Mouse (Mus musculus) mouse embryonic stem cell (cell line): ENCODE results near the gene Ifnk.

ENCODE experiments used
- in situ Hi-C, 2 experiments: fragments of 300-500 bp; cut with MboI; formaldehyde crosslinking; loops; 1 replicate in 1 of 2; 3 replicates in 1 of 2; pipeline ENCODE4 v1.14.3; 2019 to 2020; ENCODE audit warnings: low sequenced_read_pairs in 2 of 2, low pct_unique_long_range_greater_than_20kb in 1 of 2, mixed read lengths in 1 of 2; ENCODE audit not compliant: unreplicated experiment in 1 of 2

Gene Ifnk

DNA sequence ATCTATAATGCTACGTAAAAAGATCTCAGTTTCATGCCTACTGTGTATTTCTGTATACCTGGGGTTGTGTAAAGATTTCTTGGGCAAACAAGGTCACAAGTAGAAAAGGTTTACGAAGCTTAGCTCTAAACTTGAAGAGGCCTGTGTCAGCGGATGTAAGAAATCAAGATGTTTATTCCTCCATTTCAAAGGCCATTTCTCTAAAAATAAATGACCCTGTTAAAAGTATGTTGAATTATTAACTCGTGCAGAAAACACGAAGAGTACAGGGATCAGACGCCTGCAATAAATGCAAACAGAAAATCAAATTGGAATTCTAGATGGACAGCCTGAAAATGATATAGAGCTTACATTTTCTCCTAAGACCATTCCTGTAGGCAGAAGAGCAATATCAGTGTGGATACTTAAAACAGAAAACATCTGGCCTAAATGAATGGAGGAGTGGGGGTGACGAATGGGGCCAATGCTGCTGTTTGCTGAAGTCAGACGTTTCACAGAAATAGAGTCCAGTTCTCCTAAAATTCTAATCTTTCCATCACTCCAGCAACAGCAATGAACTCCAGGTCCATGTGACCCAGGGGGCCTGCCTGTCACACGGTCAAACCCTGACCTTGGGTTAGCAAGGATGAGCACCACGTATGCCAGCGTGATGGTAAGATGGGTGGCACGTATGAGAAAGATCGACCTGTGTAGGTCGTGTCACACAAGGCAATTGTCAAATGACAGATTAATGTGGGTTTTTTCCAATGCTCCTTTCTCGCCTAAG, 16.8 kb upstream of the Ifnk start:
- in situ Hi-C loops, result no loop called here

DNA sequence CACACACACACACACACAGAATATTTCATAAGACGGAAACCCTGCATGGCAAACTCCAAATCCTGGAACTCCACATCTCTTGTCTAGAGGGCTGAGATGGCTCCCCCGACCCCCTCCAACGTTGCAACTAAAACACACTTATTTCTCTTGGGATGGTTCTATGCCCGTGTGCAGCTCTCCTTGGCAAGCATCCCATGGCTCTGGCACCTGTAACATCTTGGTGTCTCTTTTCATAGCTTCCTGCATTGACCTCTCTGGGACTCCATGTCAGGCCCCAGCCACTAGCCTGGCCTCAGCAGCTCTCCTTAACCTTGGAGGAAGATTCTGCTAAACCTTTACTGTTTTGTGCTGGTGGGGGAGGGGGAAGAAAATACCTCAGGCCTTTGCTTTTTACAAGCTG, 16.1 kb upstream of the Ifnk start:
- in situ Hi-C loops, result no loop called here

DNA sequence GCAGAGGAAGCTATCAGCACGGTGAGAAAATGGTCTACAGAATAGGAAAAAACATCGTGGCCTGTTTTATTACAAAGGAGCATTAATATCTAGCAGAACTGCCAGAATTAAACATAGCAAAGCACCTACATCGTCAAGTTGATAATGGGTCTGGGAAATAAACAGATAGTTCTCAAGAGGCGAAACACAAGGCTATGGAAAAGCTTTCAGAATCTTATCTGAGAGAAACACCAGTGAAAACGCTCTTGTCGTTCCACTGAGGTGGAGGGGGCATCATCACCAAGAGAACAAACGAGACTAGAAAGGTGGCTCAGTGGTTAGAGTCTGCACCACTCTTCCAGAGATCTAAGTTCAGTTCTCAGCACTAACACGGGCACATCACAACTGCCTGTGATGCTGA, 14.9 kb upstream of the Ifnk start:
- in situ Hi-C loops, result no loop called here

DNA sequence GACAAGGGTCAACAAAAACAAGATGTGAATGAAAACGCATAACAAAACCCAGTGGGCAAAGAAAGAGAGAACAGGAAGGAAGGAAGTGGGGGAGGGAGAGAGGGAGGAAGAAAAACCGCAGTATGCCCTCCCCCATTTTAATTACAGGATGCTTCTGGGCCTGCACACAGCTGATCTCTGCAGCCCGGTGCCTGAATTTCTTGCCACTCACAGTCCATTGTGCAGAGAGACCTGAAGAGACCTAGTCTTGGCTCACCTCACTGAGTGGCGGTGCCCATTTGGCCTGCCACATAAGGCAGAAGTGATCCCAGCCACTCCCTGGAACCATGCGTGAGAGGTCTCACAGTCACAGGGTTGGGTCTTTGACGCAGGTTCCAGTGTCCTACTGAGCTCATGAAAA, 13.8 kb upstream of the Ifnk start:
- in situ Hi-C loops, result no loop called here

DNA sequence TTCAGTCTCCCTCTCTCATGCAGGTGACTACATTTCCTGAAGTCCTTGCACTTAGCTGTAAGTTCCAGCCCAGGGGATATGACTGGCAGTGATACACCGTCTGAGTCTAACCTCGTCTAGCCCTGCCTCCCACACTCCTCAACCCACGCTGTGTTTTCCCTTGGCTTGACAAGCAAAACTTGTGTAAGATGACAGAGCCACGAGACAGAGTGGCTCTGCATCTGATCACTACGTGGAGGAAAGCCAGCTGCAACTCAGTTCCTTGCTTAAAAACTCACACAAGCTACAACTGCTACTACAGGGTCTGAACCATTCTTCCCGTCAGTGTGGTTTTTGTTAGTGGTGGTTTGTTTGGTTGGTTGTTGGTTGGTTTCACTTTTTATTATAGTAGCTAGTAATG, 11.5 kb upstream of the Ifnk start:
- in situ Hi-C loops, result no loop called here

DNA sequence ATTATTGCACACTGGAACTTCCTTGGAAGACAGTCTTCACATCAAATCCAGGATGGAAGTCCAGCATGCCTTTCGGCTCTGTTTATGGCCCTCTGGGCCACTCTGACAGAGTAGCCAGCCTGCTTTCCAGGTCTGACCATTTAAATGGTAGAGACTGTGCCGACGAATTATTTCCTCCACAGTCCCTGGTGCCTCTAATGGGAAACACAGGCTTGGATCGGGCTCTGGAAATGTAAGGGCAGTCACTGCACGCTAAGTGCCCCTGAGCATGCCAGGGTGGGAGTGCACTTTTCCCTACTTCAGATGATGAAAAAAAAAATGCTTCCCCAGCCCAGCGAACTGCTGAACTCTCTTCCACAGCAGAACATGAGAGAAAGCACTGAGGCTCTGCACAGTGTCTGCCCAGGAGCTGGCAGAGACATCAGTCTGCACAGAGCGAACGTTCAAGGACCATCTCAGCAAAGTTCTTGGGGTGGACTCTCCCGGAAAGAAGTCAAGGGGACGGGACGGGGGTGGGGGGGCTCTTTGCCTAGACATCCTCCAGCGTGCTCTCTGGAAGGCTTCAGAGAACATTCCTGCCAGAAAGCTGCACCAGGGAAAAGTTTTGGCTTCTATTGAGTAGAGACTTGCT, 8.3 kb upstream of the Ifnk start:
- in situ Hi-C loops, result no loop called here

DNA sequence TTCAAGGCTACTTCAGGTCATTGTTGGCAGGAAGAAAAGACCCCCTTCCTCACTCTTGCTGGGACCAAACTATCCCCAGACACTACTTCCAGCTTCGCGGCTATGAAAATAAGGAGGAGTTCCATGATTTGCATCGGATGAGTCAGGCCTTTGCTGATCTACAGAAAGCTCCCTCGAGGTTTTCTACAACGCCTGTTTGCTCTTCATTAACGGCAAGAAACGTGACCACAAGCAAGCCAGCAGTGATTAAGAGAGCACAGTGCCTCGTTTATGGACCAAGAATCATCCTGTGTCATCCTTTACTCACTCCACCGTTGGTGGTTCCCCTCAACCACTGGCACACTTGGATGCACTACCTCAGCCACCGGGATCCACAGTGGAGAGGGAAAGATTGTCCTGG, 6.1 kb upstream of the Ifnk start:
- in situ Hi-C loops, result no loop called here

DNA sequence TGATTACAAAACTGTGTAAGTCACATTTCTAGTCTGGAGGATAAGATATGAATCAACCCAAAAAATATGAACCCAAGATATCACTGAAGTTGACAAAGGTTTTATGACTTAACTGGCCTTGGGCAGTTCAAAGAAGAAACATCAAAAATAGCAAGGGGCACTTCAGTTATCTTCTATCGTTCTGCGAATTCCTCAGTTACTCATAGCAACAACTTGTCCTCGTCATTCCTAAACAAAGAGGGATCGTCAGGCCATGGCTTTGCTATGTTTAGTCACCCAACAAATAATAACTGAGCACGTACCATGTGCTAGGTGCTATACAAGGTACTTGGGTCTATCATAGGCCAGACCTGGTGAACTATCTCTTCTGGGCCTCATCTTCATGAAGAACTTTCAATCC, 5.3 kb upstream of the Ifnk start:
- in situ Hi-C loops, result no loop called here

DNA sequence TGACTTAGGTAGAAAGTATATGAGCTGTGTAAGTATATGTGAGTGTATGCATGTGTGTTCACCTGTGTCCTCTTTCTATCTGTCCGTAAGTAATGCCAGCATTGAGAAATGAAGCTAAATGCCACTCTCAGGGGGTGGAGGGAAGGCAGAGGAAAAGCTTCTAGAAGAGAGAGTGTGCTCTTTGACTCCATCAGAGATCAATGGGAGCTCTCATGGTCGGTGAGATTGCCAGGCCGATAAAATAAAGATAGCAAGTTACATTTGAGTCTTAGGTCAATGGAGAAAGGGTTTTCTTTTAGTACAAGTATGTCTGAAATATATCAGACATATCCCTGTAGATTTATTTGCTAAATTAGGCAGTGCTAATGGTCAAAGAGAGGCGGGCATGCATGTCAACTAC, 3.5 kb upstream of the Ifnk start:
- in situ Hi-C loops, result no loop called here

DNA sequence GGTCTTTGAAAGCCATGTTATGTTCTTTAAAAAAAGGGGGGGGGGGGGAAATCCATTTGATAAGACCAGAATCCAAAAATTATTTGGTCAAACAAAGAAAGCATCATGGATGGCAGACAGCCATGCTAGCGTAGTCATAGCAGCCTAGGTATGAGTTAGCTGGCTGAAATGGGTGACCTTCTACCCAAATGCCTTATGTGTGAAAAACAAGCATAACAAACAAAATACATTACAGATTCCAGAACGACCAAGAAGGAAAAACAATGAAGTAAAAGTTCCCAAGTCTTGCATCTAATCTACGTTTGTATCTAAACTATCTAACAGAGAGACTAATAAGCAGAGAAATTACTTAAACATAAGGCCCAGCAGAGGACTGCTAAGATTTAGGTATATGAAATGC, 1.1 kb upstream of the Ifnk start:
- in situ Hi-C loops, result no loop called here

DNA sequence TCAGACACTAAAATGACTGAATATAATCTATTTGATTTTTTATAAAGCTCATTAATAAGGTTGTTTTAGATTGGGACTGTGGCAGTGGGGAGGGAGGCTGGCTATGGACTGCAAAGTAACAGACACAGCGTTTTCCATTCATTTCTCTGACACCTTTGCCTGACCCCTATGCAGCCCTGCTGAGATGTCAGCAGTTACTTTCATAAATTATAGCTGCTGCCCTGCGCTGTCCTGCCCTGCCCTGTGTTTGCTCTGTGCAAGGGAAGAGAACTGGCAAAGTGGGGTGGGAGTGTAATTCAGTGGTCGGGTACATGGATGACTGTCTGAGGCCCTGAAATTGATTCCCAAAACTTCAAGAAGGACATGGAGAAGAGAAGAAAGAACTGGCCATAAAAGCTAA, 2.2 kb downstream of the Ifnk start:
- in situ Hi-C loops, result no loop called here

DNA sequence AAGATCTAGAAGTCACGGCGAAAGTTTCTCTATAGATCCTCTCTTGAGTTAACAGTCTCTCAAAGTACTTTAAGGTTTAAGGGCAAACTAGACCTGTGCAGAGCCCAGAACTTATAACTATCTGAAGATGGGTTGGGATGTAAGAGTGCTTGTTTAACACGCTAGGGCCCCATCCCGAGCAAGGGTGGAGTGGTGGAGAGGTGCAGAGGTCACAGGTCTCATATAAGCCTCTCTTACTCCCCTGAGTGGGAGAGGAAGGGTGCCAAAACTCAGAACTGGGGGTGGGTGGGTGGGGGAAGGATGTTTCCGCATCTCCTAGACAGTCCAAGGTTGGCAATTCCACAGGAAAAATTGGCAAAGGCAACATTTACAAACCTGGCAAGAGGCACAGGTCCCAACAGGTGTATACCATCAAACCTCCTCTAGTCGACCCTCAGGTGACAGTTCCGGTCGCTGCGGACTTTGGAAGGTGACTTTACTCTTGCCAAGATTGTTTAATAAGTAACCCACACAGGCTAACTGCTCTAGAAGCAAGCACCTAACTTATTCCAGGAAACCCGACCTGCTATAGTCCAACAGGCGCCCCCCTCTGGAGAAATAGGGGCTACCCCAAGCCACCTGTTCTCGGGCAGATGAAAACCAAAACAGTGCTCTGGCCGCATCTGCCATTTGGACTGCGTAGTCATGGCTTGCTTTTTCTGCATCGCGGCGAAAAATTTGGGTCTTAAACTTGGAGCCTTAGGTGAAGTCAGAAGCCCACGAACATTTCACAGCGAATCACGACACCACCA, 3.5 kb downstream of the Ifnk start:
- in situ Hi-C loops, result no loop called here

DNA sequence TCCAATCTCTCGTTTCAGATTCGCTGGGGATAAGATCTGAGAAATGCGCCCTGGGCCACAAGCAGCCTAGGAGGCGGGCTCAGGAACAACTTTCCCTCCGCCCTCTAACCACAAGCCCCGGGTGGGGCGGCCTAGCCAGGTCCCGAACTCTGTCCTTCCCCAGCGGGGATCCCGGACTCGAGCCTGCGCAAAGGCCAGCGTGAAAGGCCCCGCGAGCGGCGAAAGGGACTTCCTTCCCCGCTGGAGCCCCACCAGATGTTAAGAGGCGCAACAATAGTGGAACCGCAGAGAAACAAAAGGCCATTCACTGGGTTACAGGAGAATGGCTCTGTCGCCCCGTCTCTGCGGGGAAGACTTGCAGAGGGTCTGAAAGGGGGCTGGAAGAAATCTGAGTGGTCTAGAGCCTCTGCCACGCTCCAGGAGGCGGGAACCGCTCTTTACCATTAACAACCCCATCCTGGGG, 4.3 kb downstream of the Ifnk start:
- in situ Hi-C loops, result no loop called here

DNA sequence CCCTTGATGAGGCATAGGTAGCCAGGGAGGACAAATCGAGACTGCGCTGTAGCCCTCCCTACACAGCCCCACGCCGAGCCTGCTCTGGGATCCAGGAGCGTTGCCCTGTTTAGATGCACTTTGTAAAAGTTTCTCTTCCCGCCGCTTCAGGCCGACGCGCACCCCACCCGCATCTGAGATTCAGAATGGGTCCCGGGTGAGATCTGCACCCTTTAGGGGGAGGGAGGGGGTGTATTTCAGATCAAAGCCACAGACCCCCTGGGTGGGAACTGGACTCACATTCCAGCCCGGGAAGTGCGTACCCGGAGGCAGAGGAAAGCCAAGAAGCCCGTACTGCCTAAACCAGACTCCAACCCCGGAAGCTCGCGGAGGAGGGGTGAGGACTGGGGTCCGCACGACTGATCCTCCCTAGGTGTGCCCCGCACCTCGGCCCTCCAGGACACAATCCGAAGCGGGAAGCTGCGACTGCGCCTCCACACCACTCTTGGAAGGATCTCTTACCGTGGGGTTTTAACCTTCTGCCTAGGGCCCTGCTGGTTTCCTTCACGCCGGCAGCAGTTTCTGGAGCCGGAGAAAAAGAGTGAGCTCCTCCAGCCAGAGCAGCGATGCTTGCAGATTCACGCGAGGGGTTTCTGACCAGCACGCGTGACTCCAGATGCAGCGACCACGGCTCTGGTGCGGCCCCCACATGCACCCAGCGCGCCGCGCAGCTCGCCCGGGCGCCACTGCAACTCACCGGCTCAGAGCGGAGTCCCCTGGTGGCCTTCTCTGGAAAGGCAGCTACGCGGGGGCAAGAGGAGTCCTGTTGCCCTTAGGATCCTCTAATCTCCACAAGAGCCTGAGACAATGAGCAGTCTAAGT, 5.1 kb downstream of the Ifnk start, which contains the start of gene Mob3b:
Gene Mob3b (minus strand): TSS at position 734 of the 861 bp plus-strand sequence.
- in situ Hi-C loops, result no loop called here

DNA sequence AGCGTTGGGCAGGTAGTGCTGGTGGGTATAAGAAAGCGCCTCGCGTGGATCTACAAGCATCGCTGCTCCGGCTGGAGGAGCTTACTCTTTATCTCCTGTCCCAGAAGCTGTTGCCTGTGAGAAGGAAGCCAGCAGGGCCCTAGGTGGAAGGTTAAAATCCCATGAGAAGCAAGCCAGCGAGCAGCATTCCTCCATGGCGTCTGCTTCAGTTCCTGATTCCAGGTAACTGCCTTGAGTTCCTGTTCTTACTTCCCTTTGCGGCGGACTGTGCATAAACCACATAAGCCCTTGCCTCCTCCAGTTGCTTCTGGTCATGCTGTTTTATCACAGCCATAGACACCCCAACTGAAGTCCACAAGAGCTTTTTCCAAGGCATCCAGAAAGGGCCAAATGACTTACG, 6.0 kb downstream of the Ifnk start:
- in situ Hi-C loops, result no loop called here

DNA sequence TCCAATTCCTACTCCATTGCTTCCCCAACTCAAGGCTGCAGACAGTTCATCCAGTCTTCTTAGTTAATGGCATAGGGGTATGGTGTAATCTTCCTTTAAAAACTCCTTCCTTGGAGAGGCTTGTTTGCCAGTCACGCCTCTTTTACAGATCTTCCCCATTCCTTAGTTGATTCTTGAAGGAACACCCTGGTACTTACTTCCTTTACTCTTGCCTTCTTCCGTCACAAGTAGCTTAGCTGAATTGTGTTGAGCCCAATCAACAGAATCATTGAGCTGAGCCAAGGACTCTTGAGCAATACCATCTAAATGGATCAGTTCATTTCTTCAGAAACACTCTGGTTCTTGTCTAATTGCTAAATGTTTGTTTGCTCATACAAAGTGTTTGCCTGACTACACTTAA, 13.4 kb downstream of the Ifnk start:
- in situ Hi-C loops, result loop anchor here in 1 of 2 experiments (10.0 kb wide), 1 partner anchor 210 kb away; no protein-coding TSS in a partner anchor

DNA sequence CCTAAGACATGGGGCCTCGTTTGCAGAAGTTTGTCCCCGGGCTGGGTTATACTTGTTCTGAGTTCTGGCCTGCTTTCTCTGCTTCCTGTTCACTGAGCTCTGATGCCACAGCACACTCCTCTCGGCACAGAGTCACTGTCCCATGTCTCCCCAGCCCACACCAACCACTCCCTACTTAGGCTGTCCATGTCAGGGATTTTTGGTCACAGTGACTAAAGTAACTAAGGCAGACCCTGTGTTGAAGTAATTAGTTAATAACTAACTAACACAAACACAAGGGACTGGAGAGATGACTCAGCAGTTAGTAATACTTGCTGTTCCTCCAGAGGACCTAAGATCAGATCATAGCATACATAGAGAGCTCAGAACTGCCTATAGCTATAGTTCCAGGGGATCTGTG, 14.1 kb downstream of the Ifnk start:
- in situ Hi-C loops, result loop anchor here in 1 of 2 experiments (10.0 kb wide), 1 partner anchor 211 kb away; no protein-coding TSS in a partner anchor

DNA sequence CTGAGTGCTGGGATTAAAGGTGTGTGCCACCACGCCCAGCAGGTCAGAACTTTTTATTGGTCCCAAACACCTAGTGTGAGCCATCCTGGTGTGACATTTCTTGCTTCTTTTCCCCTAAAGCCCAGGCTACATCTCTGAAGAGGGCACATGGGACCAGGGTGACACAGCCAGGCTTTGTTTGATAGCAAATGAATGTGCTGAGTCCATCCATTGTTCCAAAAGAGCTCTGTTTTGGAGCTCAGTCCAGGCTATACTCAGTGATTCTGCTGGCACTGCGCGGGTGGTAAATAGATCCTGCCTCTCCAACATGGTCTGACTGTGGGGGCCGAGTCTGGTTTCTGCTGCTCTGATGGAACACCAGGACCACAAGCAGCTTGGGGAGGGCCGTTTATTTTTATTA, 16.0 kb downstream of the Ifnk start:
- in situ Hi-C loops, result loop anchor here in 1 of 2 experiments (10.0 kb wide), 1 partner anchor 213 kb away; no protein-coding TSS in a partner anchor
